Mouse (Mus musculus) cerebellum, postnatal 4 days (tissue): Measurements from ENCODE around the gene Casq2.

Experiments used
- DNase-seq, 2 experiments: peaks; one replicate each; pipeline ENCODE4 v3.0.0; 2022; ENCODE audit warnings: low spot score in 2 of 2, mixed read lengths in 1 of 2

Gene Casq2

GRCm38 (mm10) chr3:102081862-102082261, 4.4 kb upstream of the Casq2 start:
- DNase-seq = peak; percentile 62 to 86

- DNase-seq = no peak
Measured at GRCm38 (mm10) chr3:102083589-102084230, 2.5 kb upstream of the Casq2 start.

- no peak for DNase-seq
Measured at GRCm38 (mm10) chr3:102084833-102085491, 1.3 kb upstream of the Casq2 start.

GRCm38 (mm10) chr3:102085719-102086118, 496 bp upstream of the Casq2 start:
- DNase-seq = no peak

- no peak for DNase-seq
Measured at GRCm38 (mm10) chr3:102094841-102095240, 8.6 kb downstream of the Casq2 start.

- DNase-seq = no peak
Measured at GRCm38 (mm10) chr3:102095412-102095811, 9.2 kb downstream of the Casq2 start.

- DNase-seq = peak in 1 of 2 experiments; percentile 60
Measured at GRCm38 (mm10) chr3:102096366-102096765, 10.2 kb downstream of the Casq2 start.

- no peak for DNase-seq
Measured at GRCm38 (mm10) chr3:102096976-102097375, 10.8 kb downstream of the Casq2 start.

- DNase-seq = no peak
Measured at GRCm38 (mm10) chr3:102099242-102099641, 13.0 kb downstream of the Casq2 start.

- DNase-seq = no peak
Measured at GRCm38 (mm10) chr3:102099793-102100192, 13.6 kb downstream of the Casq2 start.

- no peak for DNase-seq
Measured at GRCm38 (mm10) chr3:102101445-102101844, 15.2 kb downstream of the Casq2 start.

GRCm38 (mm10) chr3:102103811-102104565, 17.8 kb downstream of the Casq2 start:
- DNase-seq = no peak

GRCm38 (mm10) chr3:102108201-102108600, 22.0 kb downstream of the Casq2 start:
- no peak for DNase-seq

GRCm38 (mm10) chr3:102111979-102112599, 25.9 kb downstream of the Casq2 start:
- no peak for DNase-seq

GRCm38 (mm10) chr3:102120947-102121346, 34.7 kb downstream of the Casq2 start:
- DNase-seq = no peak

- peak in 1 of 2 experiments; percentile 16 for DNase-seq
Measured at GRCm38 (mm10) chr3:102122046-102122445, 35.8 kb downstream of the Casq2 start.

- DNase-seq = no peak
Measured at GRCm38 (mm10) chr3:102123654-102124053, 37.4 kb downstream of the Casq2 start.

- DNase-seq = no peak
Measured at GRCm38 (mm10) chr3:102125546-102125945, 39.3 kb downstream of the Casq2 start.

- DNase-seq = no peak
Measured at GRCm38 (mm10) chr3:102127114-102127513, 40.9 kb downstream of the Casq2 start.

- DNase-seq = no peak
Measured at GRCm38 (mm10) chr3:102128242-102128641, 42.0 kb downstream of the Casq2 start.

- DNase-seq = no peak
Measured at GRCm38 (mm10) chr3:102130478-102130877, 44.3 kb downstream of the Casq2 start.

- DNase-seq = no peak
Measured at GRCm38 (mm10) chr3:102131627-102132324, 45.6 kb downstream of the Casq2 start.
